Mouse (Mus musculus) lung, postnatal 4 days (tissue): ENCODE data around the gene Ctnnal1.

ENCODE experiments used
- DNase-seq, 2 experiments: peaks; one replicate each; pipeline ENCODE4 v3.0.0; 2021

The Ctnnal1 gene

GRCm38 (mm10) chr4:56858733-56859132 is 6.3 kb downstream of the Ctnnal1 start:
- no peak for DNase-seq

GRCm38 (mm10) chr4:56856371-56856949 is 8.5 kb downstream of the Ctnnal1 start:
- DNase-seq = no peak

GRCm38 (mm10) chr4:56855935-56856334 is 9.1 kb downstream of the Ctnnal1 start:
- no peak for DNase-seq

GRCm38 (mm10) chr4:56850724-56851123 is 14.3 kb downstream of the Ctnnal1 start:
- DNase-seq = peak; percentile 18 to 59

GRCm38 (mm10) chr4:56848044-56848443 is 16.9 kb downstream of the Ctnnal1 start:
- DNase-seq = no peak

GRCm38 (mm10) chr4:56847400-56847799 is 17.6 kb downstream of the Ctnnal1 start:
- no peak for DNase-seq

- DNase-seq = no peak
Observed at GRCm38 (mm10) chr4:56845896-56846533, 19.0 kb downstream of the Ctnnal1 start.

- DNase-seq = no peak
Observed at GRCm38 (mm10) chr4:56844911-56845310, 20.1 kb downstream of the Ctnnal1 start.

- no peak for DNase-seq
Observed at GRCm38 (mm10) chr4:56843963-56844362, 21.0 kb downstream of the Ctnnal1 start.

- DNase-seq = no peak
Observed at GRCm38 (mm10) chr4:56842501-56842900, 22.5 kb downstream of the Ctnnal1 start.

GRCm38 (mm10) chr4:56840297-56840696 is 24.7 kb downstream of the Ctnnal1 start:
- DNase-seq = no peak

- DNase-seq = no peak
Observed at GRCm38 (mm10) chr4:56837661-56838060, 27.3 kb downstream of the Ctnnal1 start.

GRCm38 (mm10) chr4:56831998-56832397 is 33.0 kb downstream of the Ctnnal1 start:
- no peak for DNase-seq

- DNase-seq = peak; percentile 12 to 31
Observed at GRCm38 (mm10) chr4:56831013-56831609, 33.9 kb downstream of the Ctnnal1 start.

- DNase-seq = peak in 1 of 2 experiments; percentile 29
Observed at GRCm38 (mm10) chr4:56829511-56829921, 35.5 kb downstream of the Ctnnal1 start.

- DNase-seq = no peak
Observed at GRCm38 (mm10) chr4:56828932-56829331, 36.1 kb downstream of the Ctnnal1 start.

- DNase-seq = no peak
Observed at GRCm38 (mm10) chr4:56824231-56824630, 40.8 kb downstream of the Ctnnal1 start.

GRCm38 (mm10) chr4:56820017-56820550 is 44.9 kb downstream of the Ctnnal1 start:
- DNase-seq = no peak

- DNase-seq = no peak
Observed at GRCm38 (mm10) chr4:56815131-56815530, 49.9 kb downstream of the Ctnnal1 start.

GRCm38 (mm10) chr4:56812096-56812495 is 52.9 kb downstream of the Ctnnal1 start:
- DNase-seq = no peak

- DNase-seq = no peak
Observed at GRCm38 (mm10) chr4:56811642-56812041, 53.3 kb downstream of the Ctnnal1 start.

GRCm38 (mm10) chr4:56809050-56809449 is 55.9 kb downstream of the Ctnnal1 start:
- no peak for DNase-seq

- no peak for DNase-seq
Observed at GRCm38 (mm10) chr4:56802669-56803150, 62.3 kb downstream of the Ctnnal1 start.
